Mouse (Mus musculus): Measurements from ENCODE around the gene Intu.
A peak's percentile ranks its signal among the peaks of the same experiment; 100 is the strongest.

Intu gene

DNA sequence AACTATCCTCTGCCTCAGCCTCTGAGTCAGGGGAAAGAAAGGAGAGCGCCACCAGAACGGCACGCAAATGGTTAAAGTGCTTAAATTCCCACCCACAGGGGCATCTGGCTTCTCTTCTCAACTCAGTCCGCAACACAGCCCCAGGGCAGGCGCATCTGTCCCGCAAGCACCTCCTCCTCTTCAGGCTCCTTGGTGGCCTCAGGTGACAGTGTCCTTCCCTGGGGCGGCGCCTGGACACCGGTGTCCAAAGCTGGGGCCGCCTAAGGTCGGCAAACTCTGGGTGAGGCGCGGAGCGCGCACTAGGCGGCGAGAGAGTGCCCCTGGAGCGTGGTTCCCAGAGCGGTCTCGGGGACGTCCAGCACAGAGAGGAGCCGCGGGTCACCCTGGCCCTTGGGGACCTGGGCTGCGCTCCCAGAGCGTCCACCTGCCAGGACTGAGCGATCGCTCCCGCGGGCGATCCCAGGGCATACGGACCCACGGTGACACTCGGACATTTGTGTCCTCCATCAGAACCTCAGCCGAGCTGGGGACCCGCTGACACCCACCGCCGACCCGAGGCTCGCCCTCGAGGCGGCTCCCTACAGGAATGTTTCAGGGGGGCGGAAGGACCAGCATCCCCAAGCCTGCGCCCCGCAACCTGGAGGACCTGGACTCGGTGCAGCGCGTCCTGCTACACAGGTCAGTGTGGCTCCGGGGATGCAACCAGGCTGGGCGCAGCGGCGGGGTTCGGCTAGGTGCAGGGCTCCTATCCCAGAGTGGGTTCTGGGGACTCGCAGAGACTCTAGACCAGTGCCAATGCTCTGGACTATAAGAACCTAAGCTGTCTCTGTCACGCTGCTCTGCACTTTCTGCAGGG is at the start of gene Intu:
Gene Intu (plus strand): TSS at position 1 of the 856 bp plus-strand sequence.
- DNase-seq = peak; percentile 61 to 67

- no peak for DNase-seq
Measured at GRCm38 (mm10) chr3:40483221-40483654, 47.8 kb upstream of the Intu start.

GRCm38 (mm10) chr3:40487381-40487780 is 43.7 kb upstream of the Intu start:
- DNase-seq = no peak

- no peak for DNase-seq
Measured at GRCm38 (mm10) chr3:40491742-40492141, 39.3 kb upstream of the Intu start.

DNA sequence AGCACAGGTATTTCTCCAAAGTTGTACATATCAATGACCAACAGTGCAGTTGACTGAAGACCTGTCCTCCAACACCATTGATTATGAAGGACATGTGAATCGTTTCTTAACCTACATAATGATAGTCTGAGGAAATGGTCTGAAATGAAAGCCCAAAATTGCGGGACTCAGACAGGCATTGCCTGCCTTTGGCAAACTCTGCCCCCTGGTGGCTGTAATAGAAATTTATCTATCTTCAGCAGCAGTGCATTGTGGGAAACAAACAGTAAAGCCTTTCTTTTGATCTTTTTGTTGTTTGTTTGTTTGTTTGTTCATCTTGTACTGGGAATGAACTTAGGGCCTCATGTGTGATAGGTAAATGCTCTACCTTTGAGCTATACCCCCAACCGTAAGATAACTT is 32.2 kb upstream of the Intu start:
- no peak for DNase-seq

DNA sequence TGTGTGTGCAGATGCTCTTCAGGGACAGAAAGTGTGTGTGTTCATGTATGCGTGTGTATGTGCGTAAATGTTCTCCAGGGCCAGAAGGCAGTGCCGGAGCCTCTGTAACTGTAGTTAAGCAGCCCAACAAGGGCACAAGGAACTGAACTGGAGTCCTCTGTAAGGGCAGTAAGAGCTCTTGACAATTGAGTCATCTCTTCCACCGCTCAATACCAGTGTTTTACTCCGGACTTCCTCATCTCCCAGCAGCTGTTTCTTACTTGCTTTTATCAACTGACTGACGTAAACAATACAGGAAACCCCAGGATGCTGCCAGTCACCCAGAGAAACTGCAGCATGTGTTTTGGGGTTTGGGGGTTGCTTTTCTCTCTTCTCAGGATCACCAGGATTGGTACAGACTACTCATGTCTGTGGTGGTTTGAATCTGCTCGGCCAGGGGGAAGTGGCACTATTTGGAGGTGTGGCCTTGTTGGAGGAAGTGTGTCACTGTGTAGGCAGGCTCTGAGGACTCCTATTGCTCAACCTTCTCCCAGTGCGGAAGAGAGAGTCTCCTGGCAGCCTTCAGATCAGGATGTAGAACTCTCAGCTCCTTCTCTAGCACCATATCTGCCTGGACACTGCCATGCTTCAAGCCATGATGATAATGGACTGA is 30.8 kb upstream of the Intu start:
- DNase-seq = peak; percentile 5 to 10

DNA sequence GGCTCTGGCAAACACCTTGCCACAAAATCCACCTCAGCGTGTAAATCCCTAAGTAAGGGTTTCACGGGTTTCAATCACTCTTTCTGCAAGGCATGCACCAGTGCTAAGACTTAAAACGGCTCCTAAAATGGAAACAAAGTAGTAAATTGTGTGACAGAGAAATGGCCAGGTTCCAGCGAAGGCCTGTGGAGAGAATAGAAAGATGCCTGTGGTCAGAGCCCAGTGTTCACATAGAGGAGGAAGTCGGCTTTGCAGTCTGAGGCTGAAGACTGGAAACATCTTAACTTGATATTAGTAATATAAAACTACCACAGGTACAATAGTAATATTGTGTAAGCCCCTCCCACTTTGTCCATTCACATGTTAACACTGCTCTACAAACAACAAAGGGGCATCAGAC is 26.7 kb upstream of the Intu start:
- no peak for DNase-seq

- DNase-seq = no peak
Measured at GRCm38 (mm10) chr3:40505451-40506014, 25.6 kb upstream of the Intu start.

- DNase-seq = no peak
Measured at GRCm38 (mm10) chr3:40508927-40509576, 22.0 kb upstream of the Intu start.

- no peak for DNase-seq
Measured at GRCm38 (mm10) chr3:40510567-40510966, 20.5 kb upstream of the Intu start.

DNA sequence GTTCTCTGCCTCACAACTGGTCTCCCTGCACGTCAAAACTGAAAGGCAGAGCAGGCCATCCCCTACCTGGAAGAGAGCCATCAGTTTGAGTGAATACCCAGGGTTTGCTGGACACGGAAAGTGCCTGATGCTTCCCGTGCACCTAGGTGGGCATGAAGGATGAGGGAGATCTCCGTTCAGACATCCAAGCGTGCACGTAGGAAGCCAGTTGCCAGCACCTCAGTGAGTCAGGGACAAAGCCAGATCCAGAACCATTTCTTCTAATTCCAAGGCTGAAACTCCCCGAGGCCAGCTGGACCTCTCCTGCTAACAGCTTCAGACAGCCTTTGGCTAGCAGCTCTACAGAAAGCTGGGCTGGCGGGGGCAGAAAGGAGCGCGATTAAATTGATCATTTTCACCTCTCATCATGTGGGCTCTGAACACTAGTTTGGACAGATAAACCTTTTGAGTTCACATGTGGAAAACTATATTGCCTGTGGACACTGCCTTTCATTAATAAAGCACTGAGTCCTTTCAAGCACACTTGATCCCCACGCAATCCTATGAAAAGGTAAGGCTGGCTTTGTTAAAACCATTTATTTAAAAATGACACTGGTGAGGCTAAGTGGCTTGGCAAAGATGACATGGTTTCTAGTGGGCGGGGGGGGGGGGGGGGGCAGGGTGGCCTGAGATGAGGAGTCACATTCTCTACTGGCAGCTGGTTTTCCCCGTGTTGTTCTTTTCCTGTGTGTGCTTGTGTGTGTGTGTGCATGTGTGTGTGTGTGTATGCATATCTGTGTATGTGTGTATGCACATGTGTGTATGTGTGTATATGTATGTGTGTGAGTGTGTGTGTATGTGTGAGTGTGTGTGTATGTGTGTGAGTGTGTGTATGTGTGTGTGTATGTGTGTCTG is 17.9 kb upstream of the Intu start:
- peak in 1 of 2 experiments; percentile 18 for DNase-seq

- no peak for DNase-seq
Measured at GRCm38 (mm10) chr3:40518240-40518639, 12.8 kb upstream of the Intu start.

DNA sequence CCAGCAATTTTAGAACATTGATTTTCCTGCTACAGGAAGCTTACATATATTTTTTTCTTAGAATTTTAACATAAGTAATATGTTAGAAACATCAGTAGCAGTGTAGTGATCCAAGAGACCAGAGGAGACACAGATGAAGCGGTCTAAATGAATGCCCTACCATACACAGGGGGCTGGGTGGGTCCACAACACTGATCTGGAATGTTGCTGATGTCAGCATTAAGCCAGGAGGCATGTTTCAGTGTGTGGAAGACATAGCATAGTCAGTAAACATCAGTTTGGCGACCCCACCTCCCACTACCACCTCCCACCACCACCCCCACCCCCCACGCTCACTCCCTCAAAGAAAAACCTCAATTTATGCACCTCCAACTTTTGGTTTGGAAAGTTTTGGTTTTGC is 11.5 kb upstream of the Intu start:
- DNase-seq = no peak

GRCm38 (mm10) chr3:40520567-40520966 is 10.5 kb upstream of the Intu start:
- DNase-seq = no peak

GRCm38 (mm10) chr3:40522446-40522845 is 8.6 kb upstream of the Intu start:
- DNase-seq = no peak

GRCm38 (mm10) chr3:40522846-40523245 is 8.2 kb upstream of the Intu start:
- no peak for DNase-seq

DNA sequence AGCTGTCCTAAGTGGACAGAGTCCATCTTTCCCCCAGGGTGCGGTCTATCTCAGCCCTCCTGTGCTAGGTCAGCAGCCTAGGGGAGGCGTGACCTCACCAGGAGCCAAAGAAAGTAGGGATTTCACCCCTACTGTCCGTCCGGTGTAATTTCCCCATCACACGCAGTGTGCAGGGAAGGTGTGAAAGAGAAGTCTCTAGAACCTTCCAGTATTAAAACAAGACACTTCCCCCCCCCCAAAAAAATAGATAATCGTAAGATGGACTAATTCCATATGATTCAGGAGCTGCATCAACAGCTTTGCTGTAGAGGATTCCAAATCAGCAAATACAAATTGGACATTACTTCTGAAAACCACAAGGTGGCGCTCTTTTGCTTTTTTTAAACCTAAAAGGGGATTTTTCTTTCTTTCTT is 7.7 kb upstream of the Intu start:
- DNase-seq = no peak

GRCm38 (mm10) chr3:40524841-40525240 is 6.2 kb upstream of the Intu start:
- no peak for DNase-seq

DNA sequence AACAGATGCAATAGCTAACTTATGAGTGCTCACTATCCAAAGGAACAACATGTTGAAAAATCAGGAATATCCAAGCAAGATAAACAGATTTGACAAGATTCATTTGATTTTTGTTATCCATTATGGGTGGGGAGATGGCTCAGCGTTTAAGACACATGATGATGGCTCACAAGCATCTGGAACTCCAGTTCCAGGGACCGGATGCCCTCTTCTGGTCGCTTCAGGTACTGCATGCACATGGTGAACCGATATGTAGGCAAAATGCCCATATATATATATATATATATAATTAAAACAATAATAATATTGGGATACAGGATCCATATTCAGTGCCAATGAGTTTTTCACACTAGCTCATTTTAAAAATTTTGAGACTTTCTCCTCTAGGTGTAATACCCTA is 5.7 kb upstream of the Intu start:
- DNase-seq = peak in 1 of 2 experiments; percentile 35

DNA sequence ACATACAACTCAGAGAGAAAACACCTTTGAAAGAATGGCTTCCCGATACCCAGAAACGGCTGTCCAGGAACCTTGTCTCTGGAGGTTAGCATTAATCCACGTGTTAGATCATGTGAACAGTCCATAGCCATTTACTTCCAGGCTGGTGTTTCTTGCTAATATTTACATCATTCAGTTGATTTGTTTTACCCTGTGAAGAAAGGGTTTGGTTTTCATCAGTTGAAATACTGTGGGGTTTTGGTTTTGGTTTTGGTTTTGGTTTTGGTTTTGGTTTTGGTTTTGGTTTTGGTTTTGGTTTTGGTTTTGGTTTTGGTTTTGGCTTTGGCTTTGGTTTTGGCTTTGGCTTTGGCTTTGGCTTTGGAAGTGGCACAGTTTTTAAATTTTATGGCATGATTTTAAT is 5.0 kb upstream of the Intu start:
- no peak for DNase-seq

DNA sequence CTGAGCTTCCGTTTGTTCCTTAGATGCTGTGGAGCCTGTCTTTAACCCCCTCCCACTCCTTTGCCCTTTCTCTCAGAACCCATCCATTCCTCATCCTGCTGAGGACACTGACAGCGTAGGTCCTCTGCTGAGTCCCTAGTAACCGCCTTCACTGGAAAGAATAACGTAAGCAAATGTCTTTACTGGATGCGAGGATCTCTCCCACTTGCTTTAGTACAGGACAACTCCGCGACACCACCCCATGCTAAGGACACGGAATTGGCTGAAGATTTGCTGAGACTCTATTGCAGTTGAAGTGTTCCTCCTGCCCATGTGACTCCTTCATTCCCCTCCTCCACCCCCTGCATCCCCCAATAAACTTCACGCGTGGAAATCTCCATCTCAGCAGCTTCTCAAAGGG is 3.9 kb upstream of the Intu start:
- no peak for DNase-seq
